Mouse (Mus musculus): ENCODE measurements around the gene Cdkn1b. TPM values are rescaled to one million over a fixed set of nuclear protein-coding genes. Genes with fewer than 3 reads are reported as not detected.

Cdkn1b gene
- 61.4 TPM for polyA plus RNA-seq (2017; shearing (Covaris generic))

GRCm38 (mm10) chr6:134920190-134921013 is at the start of gene Cdkn1b:
Gene Cdkn1b (plus strand): TSS chr6:134920401.

GRCm38 (mm10) chr6:134898095-134898965 is 21.9 kb upstream of the Cdkn1b start, which contains the start of gene Gpr19:
Gene Gpr19 (minus strand): TSS chr6:134898578.

Other genes starting within 250 kb of the Cdkn1b start
- gene Dusp16, start 127.8 kb upstream of the Cdkn1b start, polyA plus RNA-seq (2017; shearing (Covaris generic)), result 13.3 TPM
- 16.6 TPM for gene Crebl2, start 90.2 kb upstream of the Cdkn1b start, polyA plus RNA-seq (2017; shearing (Covaris generic))
- gene Gpr19, start 21.8 kb upstream of the Cdkn1b start, polyA plus RNA-seq (2017; shearing (Covaris generic)), result 6.0 TPM
- not detected for gene Apold1, start 61.3 kb downstream of the Cdkn1b start, polyA plus RNA-seq (2017; shearing (Covaris generic))
- gene Ddx47, start 91.2 kb downstream of the Cdkn1b start, polyA plus RNA-seq (2017; shearing (Covaris generic)), result 117 TPM
- gene Gprc5a, start 145.2 kb downstream of the Cdkn1b start, polyA plus RNA-seq (2017; shearing (Covaris generic)), result 4.2 TPM
- not detected for gene Gprc5d, start 197.9 kb downstream of the Cdkn1b start, polyA plus RNA-seq (2017; shearing (Covaris generic))